Mouse (Mus musculus): ENCODE results near the gene Phf5a.

Gene Phf5a

GRCm38 (mm10) chr15:81848301-81848700 is 23.4 kb downstream of the Phf5a start:
- DNase-seq (ENCODE audit: low spot score in 2 of 2), result peak; percentile 42 to 45

DNA sequence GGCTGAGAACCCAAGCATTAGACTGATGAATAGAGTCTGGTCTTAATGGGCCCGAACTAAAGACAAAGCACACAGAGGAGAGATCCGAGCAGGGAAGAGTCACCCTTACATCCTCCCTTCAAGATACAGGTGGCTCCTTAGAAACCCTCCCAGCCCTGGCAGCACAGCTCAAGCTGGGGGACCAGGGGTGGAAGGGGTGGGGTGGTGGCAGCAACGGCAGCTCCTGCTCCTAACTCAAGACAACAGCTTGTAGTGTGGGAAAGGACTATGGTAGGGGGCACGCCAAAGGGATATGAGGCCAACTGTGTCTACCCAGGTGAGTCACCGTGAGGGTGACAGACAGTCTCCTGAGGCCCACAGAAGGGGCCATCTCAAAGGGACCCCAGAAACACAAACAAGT is 23.9 kb downstream of the Phf5a start:
- no peak for DNase-seq (ENCODE audit: low spot score in 2 of 2)

DNA sequence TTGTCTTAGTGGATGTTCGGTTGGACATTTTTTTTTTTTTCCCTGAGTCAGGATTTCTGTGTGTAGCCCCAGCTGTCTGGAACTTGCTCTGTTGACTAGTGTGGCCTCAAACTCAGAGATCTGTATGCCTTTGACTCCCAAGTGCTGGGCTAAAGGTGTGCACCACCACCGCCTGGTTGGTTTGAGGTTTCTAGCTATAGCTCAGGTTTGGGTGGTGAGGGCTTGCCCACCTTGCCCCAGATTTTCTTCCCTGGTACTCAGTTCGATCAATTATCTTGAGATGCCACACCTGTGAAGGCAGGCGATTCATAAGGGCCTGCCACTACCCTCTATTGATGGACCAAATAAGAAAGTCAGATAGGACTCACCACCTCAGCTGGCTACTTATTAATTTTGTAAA is 24.6 kb downstream of the Phf5a start:
- DNase-seq (ENCODE audit: low spot score in 2 of 2), result no peak

- DNase-seq (ENCODE audit: low spot score in 2 of 2), result no peak
Observed at GRCm38 (mm10) chr15:81846755-81847154, 25.0 kb downstream of the Phf5a start.

GRCm38 (mm10) chr15:81845724-81846123 is 26.0 kb downstream of the Phf5a start:
- no peak for DNase-seq (ENCODE audit: low spot score in 2 of 2)

DNA sequence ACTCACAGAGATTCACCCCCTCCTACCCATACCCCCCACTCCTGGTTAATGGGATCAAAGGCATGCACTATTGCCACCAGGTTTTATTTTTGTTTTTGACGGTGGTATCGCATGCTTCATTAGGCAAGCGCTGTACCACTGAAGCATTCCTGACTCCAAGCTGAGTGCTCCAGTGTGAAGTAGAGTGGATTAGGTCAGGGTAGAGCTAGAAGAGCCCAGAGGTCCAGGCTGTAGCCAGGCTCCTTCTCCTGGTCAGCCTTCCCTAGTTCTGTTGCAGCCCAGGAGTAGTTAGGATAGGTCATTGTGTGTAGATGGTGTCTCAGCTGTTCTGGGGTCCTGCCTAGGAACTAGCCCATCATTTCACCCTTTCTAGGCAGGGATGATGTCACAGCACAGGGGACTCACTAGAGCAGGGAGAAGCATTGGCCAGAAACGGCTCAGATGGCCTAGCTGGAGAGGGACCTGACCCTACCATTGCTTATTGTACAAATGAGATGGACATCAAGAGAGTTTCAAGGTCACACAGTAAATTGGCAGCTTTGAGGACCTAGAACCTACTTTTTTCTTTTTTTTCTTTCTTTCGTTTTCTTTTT is 26.6 kb downstream of the Phf5a start:
- DNase-seq (ENCODE audit: low spot score in 2 of 2), result no peak

- DNase-seq (ENCODE audit: low spot score in 2 of 2), result no peak
Observed at GRCm38 (mm10) chr15:81842275-81842674, 29.4 kb downstream of the Phf5a start.

- no peak for DNase-seq (ENCODE audit: low spot score in 2 of 2)
Observed at GRCm38 (mm10) chr15:81840306-81840705, 31.4 kb downstream of the Phf5a start.

GRCm38 (mm10) chr15:81839634-81840033 is 32.1 kb downstream of the Phf5a start:
- peak; percentile 67 to 68 for DNase-seq (ENCODE audit: low spot score in 2 of 2)

- DNase-seq (ENCODE audit: low spot score in 2 of 2), result no peak
Observed at GRCm38 (mm10) chr15:81838554-81839235, 33.0 kb downstream of the Phf5a start.

DNA sequence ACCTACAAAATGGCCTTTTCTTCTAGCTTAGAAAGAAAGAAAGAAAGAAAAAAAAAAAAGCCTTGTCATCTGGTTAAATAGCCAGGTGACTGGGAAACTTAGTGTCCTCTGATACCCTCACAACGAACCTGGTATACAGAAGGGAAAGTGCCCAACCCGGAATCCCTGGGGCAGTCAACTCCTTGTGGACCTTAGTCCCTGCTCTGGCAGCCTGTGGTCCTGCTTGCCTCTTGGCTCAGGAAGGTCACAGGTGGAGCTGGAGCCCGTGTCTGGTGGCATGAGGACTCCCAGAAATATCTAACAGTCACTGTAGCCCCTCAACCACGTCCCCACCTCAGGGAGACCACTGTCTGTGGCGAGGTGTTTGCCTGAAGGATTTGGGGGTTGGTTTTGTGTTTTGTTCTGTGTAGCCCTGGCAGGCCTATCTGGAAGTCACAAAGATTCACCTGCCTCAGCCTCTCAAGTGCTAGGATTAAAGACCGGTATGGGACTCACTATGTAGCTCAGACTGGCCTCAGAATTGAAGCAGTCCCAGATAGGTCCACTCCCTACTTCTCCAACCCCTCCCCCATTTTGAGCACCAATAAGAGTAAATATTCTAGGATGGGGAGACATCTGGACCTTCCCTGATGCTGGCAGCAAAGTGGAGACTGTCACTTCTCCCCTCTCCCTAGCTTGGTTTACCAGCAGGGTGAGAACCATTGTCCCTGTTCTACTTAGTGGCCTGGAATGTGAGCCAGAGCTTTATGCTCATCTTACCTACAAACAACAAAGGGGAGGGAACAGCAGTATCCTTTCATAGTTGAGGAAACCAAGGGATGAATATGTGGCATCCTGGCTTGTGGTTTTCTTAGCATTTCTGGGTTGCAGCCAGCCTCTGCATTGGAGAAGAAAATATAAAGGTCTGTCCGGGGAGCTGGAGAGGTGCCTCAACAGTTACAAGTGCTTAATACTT is 34.5 kb downstream of the Phf5a start:
- no peak for DNase-seq (ENCODE audit: low spot score in 2 of 2)

DNA sequence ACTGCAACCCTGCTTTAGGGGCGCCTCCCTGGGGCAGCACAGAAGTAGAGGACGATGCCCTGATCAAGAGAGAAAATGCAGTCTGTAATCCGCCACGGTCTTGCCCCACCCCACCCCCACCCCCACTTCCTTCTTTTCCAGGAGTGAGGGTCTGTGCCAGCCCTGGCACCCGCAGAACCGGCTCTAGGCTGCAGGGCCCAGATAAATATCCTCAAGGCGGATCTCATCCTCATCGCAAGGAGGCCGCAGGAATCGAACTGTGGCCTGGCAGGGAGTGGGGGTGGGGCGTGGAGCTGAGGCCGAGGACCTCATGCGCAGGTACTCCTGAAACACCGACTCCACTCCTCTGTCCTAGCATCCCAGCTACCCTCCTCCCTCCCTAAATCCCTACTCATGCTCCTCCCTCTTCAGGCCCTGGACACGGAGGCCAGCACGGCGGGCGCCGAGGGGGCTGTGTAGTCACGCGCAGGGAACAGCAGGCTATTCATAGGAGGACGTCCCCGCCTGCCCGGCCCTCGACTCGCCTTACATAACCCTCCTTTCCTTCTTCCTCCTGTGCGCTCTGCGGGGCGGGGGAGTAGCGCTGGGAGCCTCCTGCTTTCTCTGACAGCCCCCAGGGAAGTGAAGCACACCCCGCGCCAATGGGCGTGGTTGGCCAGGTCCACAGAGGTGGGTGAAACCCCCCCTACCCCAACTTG is 35.4 kb downstream of the Phf5a start:
- DNase-seq (ENCODE audit: low spot score in 2 of 2), result peak; percentile 89 to 91

DNA sequence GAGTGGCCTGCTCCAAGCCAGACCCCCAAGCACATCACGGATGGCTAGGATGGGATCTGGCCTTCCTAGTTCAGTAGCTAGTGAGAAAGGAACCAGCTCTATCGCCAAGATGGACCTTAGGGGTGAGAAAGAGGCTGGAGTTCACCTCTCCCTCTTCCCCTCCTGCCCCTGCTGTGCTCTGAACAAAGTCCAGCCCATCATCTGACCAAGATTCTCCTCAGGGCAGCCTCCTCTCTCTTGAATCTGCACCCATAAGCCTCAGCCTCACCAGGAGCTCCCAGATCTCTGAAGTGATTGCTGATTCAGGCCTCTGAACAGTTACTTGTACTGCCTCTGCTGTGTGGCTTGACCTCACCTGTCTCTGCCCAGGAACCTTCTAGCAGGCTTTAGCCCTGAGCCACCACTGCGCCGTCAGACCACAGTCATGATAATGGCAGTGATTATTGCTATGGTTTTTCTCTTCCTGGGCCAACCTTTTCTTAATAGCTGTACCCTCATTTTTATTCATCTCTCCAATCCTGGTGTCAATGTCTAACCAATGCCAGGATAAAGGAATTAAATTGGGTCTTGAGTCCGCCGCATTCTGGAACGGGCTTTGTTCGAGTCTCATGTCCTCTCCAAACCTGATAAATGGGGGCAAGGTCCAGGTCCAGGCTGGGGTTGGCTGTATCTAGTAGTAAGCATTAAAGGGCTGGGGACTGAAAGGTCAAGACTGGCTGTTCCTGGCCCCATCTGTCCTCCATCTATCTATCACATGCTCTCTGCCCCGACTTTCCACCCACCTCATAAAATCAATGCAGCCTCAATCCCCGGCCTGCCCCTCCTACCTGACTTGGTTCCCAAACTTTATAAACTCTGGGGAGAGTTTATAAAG is 36.5 kb downstream of the Phf5a start:
- DNase-seq (ENCODE audit: low spot score in 2 of 2), result no peak

DNA sequence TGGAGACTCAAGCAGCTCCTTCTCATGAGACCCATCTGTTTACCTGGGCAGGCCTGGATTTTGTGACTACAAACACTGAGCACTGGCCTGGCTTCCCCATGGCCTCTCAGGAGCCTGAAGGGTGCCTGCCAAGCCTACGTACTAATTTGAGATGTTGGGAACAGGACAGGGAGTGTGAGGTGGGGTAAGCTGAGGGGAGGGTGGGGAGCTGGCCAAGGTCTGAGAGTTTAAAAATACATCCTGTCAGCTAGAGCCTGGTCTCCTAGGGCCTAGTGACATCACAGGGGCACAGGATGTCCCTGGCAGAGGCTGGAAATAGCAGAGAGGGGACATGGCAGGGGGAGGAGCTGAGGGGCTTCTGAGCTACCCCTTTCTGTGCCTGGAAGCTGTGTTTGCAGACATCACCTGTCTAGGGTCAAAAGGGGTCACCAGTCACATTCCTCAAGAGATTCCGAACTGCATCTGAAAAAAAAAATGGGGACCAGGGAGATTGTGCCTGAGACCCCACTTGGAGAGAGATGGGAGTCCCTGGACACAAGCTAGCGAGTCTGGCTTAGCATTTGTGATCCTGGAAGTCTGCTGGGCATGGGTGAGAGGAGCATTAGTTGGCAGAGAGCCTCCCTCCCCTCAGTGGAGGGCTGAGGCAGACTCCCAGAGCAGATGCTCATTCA is 37.4 kb downstream of the Phf5a start:
- DNase-seq (ENCODE audit: low spot score in 2 of 2), result no peak

DNA sequence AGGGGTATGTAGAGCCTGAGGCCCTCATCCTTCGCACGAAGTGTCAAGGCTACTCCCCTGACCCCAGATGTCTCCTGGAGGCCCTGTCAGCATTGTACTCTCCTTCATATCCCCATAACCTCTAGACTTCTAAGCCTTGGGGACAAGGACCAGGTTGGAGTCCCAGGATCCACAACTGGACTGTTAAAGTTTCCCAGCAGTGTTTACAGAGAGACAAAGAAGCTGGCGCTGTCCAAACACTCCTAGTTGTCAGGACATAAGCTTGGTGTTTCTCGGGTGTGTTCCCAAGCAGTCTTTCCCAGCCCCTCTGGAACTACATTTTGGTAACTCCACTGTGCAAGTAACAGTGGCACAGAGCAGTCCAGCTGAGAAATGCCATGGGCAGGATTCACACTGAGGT is 38.2 kb downstream of the Phf5a start:
- no peak for DNase-seq (ENCODE audit: low spot score in 2 of 2)

GRCm38 (mm10) chr15:81832219-81832618 is 39.5 kb downstream of the Phf5a start:
- no peak for DNase-seq (ENCODE audit: low spot score in 2 of 2)

- DNase-seq (ENCODE audit: low spot score in 2 of 2), result peak; percentile 79 to 86
Observed at GRCm38 (mm10) chr15:81831136-81831825, 40.4 kb downstream of the Phf5a start.

DNA sequence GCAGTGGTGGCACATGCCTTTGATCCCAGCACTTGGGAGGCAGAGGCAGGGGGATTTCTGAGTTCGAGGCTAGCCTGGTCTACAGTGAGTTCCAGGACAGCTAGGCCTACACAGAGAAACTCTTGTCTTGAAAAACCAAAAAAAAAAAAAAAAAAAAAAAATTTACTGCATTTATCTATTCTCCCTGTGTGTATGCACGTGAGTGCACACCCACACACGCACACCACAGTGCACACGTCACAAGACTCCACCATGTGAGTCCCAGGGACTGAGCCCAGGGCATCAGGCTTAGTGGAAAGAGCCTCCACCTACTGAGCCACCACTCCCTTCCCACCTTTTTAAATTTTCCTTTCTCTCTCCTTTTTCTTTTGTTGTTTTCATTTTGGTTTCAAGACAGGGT is 41.2 kb downstream of the Phf5a start:
- no peak for DNase-seq (ENCODE audit: low spot score in 2 of 2)

DNA sequence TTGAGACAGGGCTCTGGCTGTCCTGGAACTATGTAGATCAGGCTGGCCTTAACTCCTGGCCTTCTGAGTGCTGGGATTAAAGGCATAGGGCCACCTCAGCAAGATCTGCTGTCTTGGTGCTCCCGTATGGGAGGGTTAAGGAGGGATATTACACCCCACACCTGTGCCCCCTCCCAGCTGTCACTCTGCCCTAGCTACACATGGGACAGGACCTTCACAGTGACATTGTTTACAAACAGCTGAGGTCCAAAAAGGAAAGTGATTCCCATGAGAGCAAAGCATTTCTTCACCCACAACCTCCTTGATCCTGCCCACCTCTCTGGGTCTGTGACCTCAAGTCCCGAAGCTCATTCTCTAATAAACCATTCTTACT is 42.5 kb downstream of the Phf5a start:
- no peak for DNase-seq (ENCODE audit: low spot score in 2 of 2)
